Mouse (Mus musculus) neural tube, embryonic 14.5 days (tissue): ENCODE results near the gene Nbas. TPM values are rescaled to one million over a fixed set of nuclear protein-coding genes. Genes with fewer than 3 reads are reported as not detected.

Experiments
- ATAC-seq: fragments of 200-750 bp; cut with Nextera tagmentation; 2 replicates; pipeline ENCODE4 v1.8.0; 2017; ENCODE audit warnings: low read depth, mild to moderate bottlenecking, moderate TSS enrichment, moderate library complexity
- H3K27ac ChIP-seq: fragments of 300-500 bp; sonication (generic); 2 replicates; pipeline ENCODE4 v1.5.1; 2014; ENCODE audit warnings: low read depth, mild to moderate bottlenecking, control low read depth, low read length, moderate library complexity, mixed read lengths
- H3K27me3 ChIP-seq: fragments of 300-500 bp; sonication (generic); 2 replicates; pipeline ENCODE4 v1.6.1; 2014; ENCODE audit warnings: low read length; ENCODE audit not compliant: control insufficient read depth, insufficient read depth
- H3K36me3 ChIP-seq: fragments of 300-500 bp; sonication (generic); 2 replicates; pipeline ENCODE4 v1.6.1; 2014; ENCODE audit warnings: low read length, mixed read lengths; ENCODE audit not compliant: control insufficient read depth, insufficient read depth
- H3K4me1 ChIP-seq: fragments of 300-500 bp; sonication (generic); 2 replicates; pipeline ENCODE4 v1.6.1; 2014; ENCODE audit warnings: low read length; ENCODE audit not compliant: control insufficient read depth, insufficient read depth
- H3K4me2 ChIP-seq: fragments of 300-500 bp; sonication (generic); 2 replicates; pipeline ENCODE4 v1.6.1; 2014; ENCODE audit warnings: mild to moderate bottlenecking, low read depth, low read length, control low read depth
- H3K4me3 ChIP-seq: fragments of 300-500 bp; sonication (generic); 2 replicates; pipeline ENCODE4 v1.5.1; 2014; ENCODE audit warnings: low read depth, low read length, control low read depth, mixed read lengths
- H3K9ac ChIP-seq: fragments of 300-500 bp; sonication (generic); replicated peaks from 2 replicates; pipeline ENCODE4 v1.6.1; 2014; ENCODE audit warnings: low read depth, mild to moderate bottlenecking, control low read depth, low read length, mixed read lengths
- H3K9me3 ChIP-seq: fragments of 300-500 bp; sonication (generic); 2 replicates; pipeline ENCODE4 v1.6.1; 2016; ENCODE audit warnings: low read length; ENCODE audit not compliant: control insufficient read depth
- WGBS: fragments of 180-500 bp; shearing (Covaris S2); extraction: QIAGEN DNeasy Blood & Tissue Kit; methylation state at CpG from one replicate; pipeline ENCODE4 v1.1.7; 2014; 5-methylcytosine and 5-hydroxymethylcytosine counted together
- polyA plus RNA-seq: library from polyadenylated mRNA; unstranded; fragments of >200 nt; fragmentation: Nextera tagmentation; extraction: Ambion mirVana; gene quantifications from 2 replicates; pipeline ENCODE4 v1.2.1, GENCODE M21; 2014

Nbas gene
- polyA plus RNA-seq, 1 experiment from 2014 or later = 24.9 TPM

- no peak overlapping the region for H3K4me3 ChIP-seq
These were observed 210.2 kb downstream of the Nbas start for GRCm38 (mm10) chr12:13479163-13479562.

GRCm38 (mm10) chr12:13486278-13486677 is 217.3 kb downstream of the Nbas start:
- no peaks in the 10 kb centered on the region for H3K36me3 ChIP-seq
- H3K9me3 ChIP-seq = no peaks in the 10 kb centered on the region
- no peak overlapping the region for H3K4me3 ChIP-seq
- no peaks in the 10 kb centered on the region for H3K4me1 ChIP-seq
- ATAC-seq = no peak
- no peak overlapping the region for H3K9ac ChIP-seq
- WGBS = 95% methylated on average over 3 of the region's 3 CpGs
- no peak overlapping the region for H3K4me2 ChIP-seq
- no peaks in the 10 kb centered on the region for H3K27me3 ChIP-seq
- no peak overlapping the region for H3K27ac ChIP-seq

More at GRCm38 (mm10) chr12:13479163-13479562, 210.2 kb downstream of the Nbas start:
- Histone ChIP-seq H3K4me1 (no peaks in the 10 kb centered on the region), H3K4me2 (no peak overlapping the region), H3K27me3 (no peaks in the 10 kb centered on the region), H3K9me3 (no peaks in the 10 kb centered on the region), H3K27ac (no peak overlapping the region), H3K36me3 (no peaks in the 10 kb centered on the region), H3K9ac (no peak overlapping the region)
- no peak for ATAC-seq
- WGBS = 92% methylated on average over 7 of the region's 7 CpGs

- Histone ChIP-seq H3K4me1 (0 out of 2 replicates have a peak, but pooled peaks cover 3% of the 10 kb centered on the region), H3K9ac (no peak overlapping the region), H3K9me3 (no peaks in the 10 kb centered on the region), H3K36me3 (no peaks in the 10 kb centered on the region), H3K27me3 (no peaks in the 10 kb centered on the region), H3K27ac (no peak overlapping the region), H3K4me3 (no peak overlapping the region), H3K4me2 (no peak overlapping the region)
- no peak for ATAC-seq
- 88% methylated on average over 6 of the region's 6 CpGs for WGBS
These were observed 228.3 kb downstream of the Nbas start for GRCm38 (mm10) chr12:13497211-13497610.

GRCm38 (mm10) chr12:13499237-13499889 is 230.4 kb downstream of the Nbas start:
- Histone ChIP-seq H3K27ac (no peak overlapping the region), H3K36me3 (no peaks in the 10 kb centered on the region), H3K9ac (no peak overlapping the region), H3K4me1 (0 out of 2 replicates have a peak, but pooled peaks cover 3% of the 10 kb centered on the region), H3K4me3 (no peak overlapping the region), H3K9me3 (no peaks in the 10 kb centered on the region), H3K4me2 (no peak overlapping the region), H3K27me3 (no peaks in the 10 kb centered on the region)
- 40% methylated on average over 10 of the region's 10 CpGs for WGBS
- ATAC-seq = peak; percentile 45; the same call in 1 of the 2 replicates

- Histone ChIP-seq H3K36me3 (no peaks in the 10 kb centered on the region), H3K4me2 (no peak overlapping the region), H3K27ac (no peak overlapping the region), H3K9ac (no peak overlapping the region), H3K27me3 (no peaks in the 10 kb centered on the region), H3K4me1 (0 out of 2 replicates have a peak, but pooled peaks cover 3% of the 10 kb centered on the region), H3K4me3 (no peak overlapping the region), H3K9me3 (no peaks in the 10 kb centered on the region)
- WGBS = 83% methylated on average over 3 of the region's 3 CpGs
- no peak for ATAC-seq
These were observed 231.3 kb downstream of the Nbas start for GRCm38 (mm10) chr12:13500191-13500590.

GRCm38 (mm10) chr12:13504771-13505444 is 236.0 kb downstream of the Nbas start:
- H3K4me3 ChIP-seq = no peak overlapping the region
- no peak overlapping the region for H3K4me2 ChIP-seq
- ATAC-seq = no peak
- no peaks in the 10 kb centered on the region for H3K27me3 ChIP-seq
- H3K9ac ChIP-seq = no peak overlapping the region
- H3K9me3 ChIP-seq = no peaks in the 10 kb centered on the region
- no peak overlapping the region for H3K27ac ChIP-seq
- WGBS = 77% methylated on average over 5 of the region's 5 CpGs
- H3K36me3 ChIP-seq = no peaks in the 10 kb centered on the region
- no peaks in the 10 kb centered on the region for H3K4me1 ChIP-seq

GRCm38 (mm10) chr12:13518082-13518481 is 249.1 kb downstream of the Nbas start:
- no peak for ATAC-seq
- Histone ChIP-seq H3K4me2 (no peak overlapping the region), H3K4me3 (no peak overlapping the region), H3K36me3 (peaks cover 9% of the 10 kb centered on the region; the same call in 1 of the 2 replicates), H3K9ac (no peak overlapping the region), H3K27ac (no peak overlapping the region), H3K27me3 (no peaks in the 10 kb centered on the region), H3K9me3 (no peaks in the 10 kb centered on the region), H3K4me1 (no peaks in the 10 kb centered on the region)
- 28% methylated on average over 1 of the region's 1 CpGs for WGBS

- H3K27ac ChIP-seq = no peak overlapping the region
- H3K9ac ChIP-seq = no peak overlapping the region
- 94% methylated on average over 6 of the region's 6 CpGs for WGBS
- ATAC-seq = no peak
- H3K9me3 ChIP-seq = no peaks in the 10 kb centered on the region
- H3K36me3 ChIP-seq = peaks cover 9% of the 10 kb centered on the region; the same call in 1 of the 2 replicates
- H3K27me3 ChIP-seq = no peaks in the 10 kb centered on the region
- no peak overlapping the region for H3K4me2 ChIP-seq
- H3K4me3 ChIP-seq = no peak overlapping the region
- no peaks in the 10 kb centered on the region for H3K4me1 ChIP-seq
These were observed 250.5 kb downstream of the Nbas start for GRCm38 (mm10) chr12:13519413-13519812.

- Histone ChIP-seq H3K27ac (no peak overlapping the region), H3K4me1 (no peaks in the 10 kb centered on the region), H3K4me2 (no peak overlapping the region), H3K4me3 (no peak overlapping the region), H3K9ac (no peak overlapping the region), H3K27me3 (no peaks in the 10 kb centered on the region), H3K36me3 (no peaks in the 10 kb centered on the region), H3K9me3 (no peaks in the 10 kb centered on the region)
- ATAC-seq = no peak
- WGBS = 85% methylated on average over 1 of the region's 1 CpGs
These were observed 263.9 kb downstream of the Nbas start for GRCm38 (mm10) chr12:13532731-13533365.
